Mouse (Mus musculus) brain, embryonic 14.5 days (tissue): ENCODE measurements around the gene Afmid.

ENCODE experiments used
- CTCF ChIP-seq: fragments of 200-500 bp; IDR thresholded peaks from 2 replicates; pipeline ENCODE4 v1.5.1; 2012; ENCODE audit warnings: inconsistent platforms, mild to moderate bottlenecking, moderate library complexity, borderline replicate concordance; ENCODE audit not compliant: insufficient read depth, insufficient read length; ENCODE audit errors: extremely low read depth
- POLR2A ChIP-seq: fragments of 200-500 bp; IDR thresholded peaks from 2 replicates; pipeline ENCODE4 v1.6.1; 2012; ENCODE audit warnings: mild to moderate bottlenecking, inconsistent platforms, borderline replicate concordance; ENCODE audit not compliant: poor library complexity, insufficient read depth, insufficient read length, severe bottlenecking; ENCODE audit errors: extremely low read depth

- TF ChIP-seq CTCF, result 0 out of 2 replicates have a peak, but pooled peaks have one; percentile 3
- TF ChIP-seq POLR2A, result no peak
These were observed 20.9 kb downstream of the Afmid start for GRCm38 (mm10) chr11:117846640-117847039.
